Mouse (Mus musculus) intestine, embryonic 15.5 days (tissue): Measurements from ENCODE around the gene Olfr582. TPM values are rescaled to one million over a fixed set of nuclear protein-coding genes. Genes with fewer than 3 reads are reported as not detected.

Experiments used
- ATAC-seq: fragments of 200-750 bp; cut with Nextera tagmentation; 2 replicates; pipeline ENCODE4 v1.8.0; 2017; ENCODE audit warnings: moderate TSS enrichment, moderate library complexity
- H3K27ac ChIP-seq: fragments of 300-500 bp; sonication (generic); 2 replicates; pipeline ENCODE4 v1.5.1; 2015; ENCODE audit warnings: mild to moderate bottlenecking, inconsistent platforms
- H3K27me3 ChIP-seq: fragments of 300-500 bp; sonication (generic); replicated peaks from 2 replicates; pipeline ENCODE4 v1.6.1; 2015; ENCODE audit warnings: inconsistent platforms
- H3K36me3 ChIP-seq: fragments of 300-500 bp; sonication (generic); 2 replicates; pipeline ENCODE4 v1.6.1; 2015; ENCODE audit warnings: inconsistent platforms
- H3K4me1 ChIP-seq: fragments of 300-500 bp; sonication (generic); replicated peaks from 2 replicates; pipeline ENCODE4 v1.6.1; 2015; ENCODE audit warnings: inconsistent platforms
- H3K4me2 ChIP-seq: fragments of 300-500 bp; sonication (generic); replicated peaks from 2 replicates; pipeline ENCODE4 v1.6.1; 2015; ENCODE audit warnings: mild to moderate bottlenecking, inconsistent platforms
- H3K4me3 ChIP-seq: fragments of 300-500 bp; sonication (generic); replicated peaks from 2 replicates; pipeline ENCODE4 v1.5.1; 2015; ENCODE audit warnings: inconsistent platforms
- H3K9ac ChIP-seq: fragments of 300-500 bp; sonication (generic); 2 replicates; pipeline ENCODE4 v1.6.1; 2015; ENCODE audit warnings: inconsistent platforms
- H3K9me3 ChIP-seq: fragments of 300-500 bp; sonication (generic); 2 replicates; pipeline ENCODE4 v1.6.1; 2016; ENCODE audit warnings: inconsistent platforms
- WGBS: fragments of 180-500 bp; shearing (Covaris S2); methylation state at CpG from one replicate; pipeline ENCODE4 v1.1.7; 2015; 5-methylcytosine and 5-hydroxymethylcytosine counted together
- polyA plus RNA-seq: library from polyadenylated mRNA; unstranded; fragments of >200 nt; fragmentation: Nextera tagmentation; extraction: Ambion mirVana; gene quantifications from 2 replicates; pipeline ENCODE4 v1.2.1, GENCODE M21; 2015

The Olfr582 gene
- polyA plus RNA-seq = not detected in 2 replicates

- Histone ChIP-seq H3K4me2 (no peak within 1 kb of the TSS), H3K4me3 (no peak within 1 kb of the TSS), H3K9me3 (no peaks in the 10 kb centered on the region), H3K9ac (no peak within 1 kb of the TSS), H3K4me1 (no peaks in the 10 kb centered on the region), H3K36me3 (no peaks in the 10 kb centered on the region), H3K27me3 (no peaks in the 10 kb centered on the region), H3K27ac (no peak within 1 kb of the TSS)
- ATAC-seq = no peak
Measured at GRCm38 (mm10) chr7:103037724-103038123, at the start of gene Olfr582. TSS of gene Olfr582 (plus strand) at chr7:103038024.

DNA sequence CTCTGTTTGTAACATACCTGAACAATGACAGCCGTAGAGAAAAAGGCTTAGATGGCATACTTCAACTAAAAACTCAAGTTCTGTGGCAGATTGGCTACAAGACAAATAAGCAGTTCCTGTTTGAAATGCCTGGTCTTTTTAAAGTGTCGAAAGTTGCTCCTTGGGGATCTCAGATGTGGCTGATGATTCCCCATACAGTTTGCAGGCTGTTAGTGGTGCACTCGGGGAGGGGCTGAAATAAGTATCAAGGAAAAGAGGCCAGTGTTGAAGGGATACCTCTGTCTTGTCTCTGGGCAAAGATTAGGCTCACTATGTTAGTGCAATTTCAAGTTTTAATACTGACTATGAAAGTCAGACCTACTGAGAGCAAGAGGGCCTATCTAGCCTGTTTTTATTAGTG, 48.6 kb upstream of the Olfr582 start, which contains the start of gene Olfr578:
Gene Olfr578, minus strand, starts transcription at position 101 of the 400 bp plus-strand sequence.
- H3K4me3 ChIP-seq = no peak within 1 kb of the TSS
- H3K4me1 ChIP-seq = no peaks in the 10 kb centered on the region
- no peaks in the 10 kb centered on the region for H3K27me3 ChIP-seq
- no peak for ATAC-seq
- H3K27ac ChIP-seq = no peak within 1 kb of the TSS
- no peak within 1 kb of the TSS for H3K4me2 ChIP-seq
- H3K9ac ChIP-seq = no peak within 1 kb of the TSS
- 60% methylated on average over 3 of the region's 3 CpGs for WGBS
- H3K36me3 ChIP-seq = no peaks in the 10 kb centered on the region
- no peaks in the 10 kb centered on the region for H3K9me3 ChIP-seq

GRCm38 (mm10) chr7:103051000-103051399, 13.2 kb downstream of the Olfr582 start, which contains the start of gene Olfr583:
TSS of gene Olfr583 (plus strand) at chr7:103051300.
- ATAC-seq = no peak
- Histone ChIP-seq H3K9ac (no peak within 1 kb of the TSS), H3K4me3 (no peak within 1 kb of the TSS), H3K4me1 (no peaks in the 10 kb centered on the region), H3K9me3 (no peaks in the 10 kb centered on the region), H3K27ac (no peak within 1 kb of the TSS), H3K4me2 (no peak within 1 kb of the TSS), H3K36me3 (no peaks in the 10 kb centered on the region), H3K27me3 (no peaks in the 10 kb centered on the region)
- 88% methylated on average over 1 of the region's 1 CpGs for WGBS

- H3K9me3 ChIP-seq = no peaks in the 10 kb centered on the region
- no peak within 1 kb of the TSS for H3K4me2 ChIP-seq
- 91% methylated on average over 1 of the region's 1 CpGs for WGBS
- H3K27ac ChIP-seq = no peak within 1 kb of the TSS
- no peaks in the 10 kb centered on the region for H3K4me1 ChIP-seq
- H3K36me3 ChIP-seq = no peaks in the 10 kb centered on the region
- no peak within 1 kb of the TSS for H3K4me3 ChIP-seq
- H3K27me3 ChIP-seq = no peaks in the 10 kb centered on the region
- H3K9ac ChIP-seq = no peak within 1 kb of the TSS
- ATAC-seq = no peak
Measured at GRCm38 (mm10) chr7:103081585-103081984, 43.8 kb downstream of the Olfr582 start, which contains the start of gene Olfr584. TSS of gene Olfr584 (plus strand) at chr7:103081885.

Other genes with a start within 250 kb of the Olfr582 start
- not detected in 2 replicates for gene Olfr564, start 234.5 kb upstream of the Olfr582 start, polyA plus RNA-seq
- gene Olfr566, start 179.3 kb upstream of the Olfr582 start, polyA plus RNA-seq = not detected in 2 replicates
- not detected in 2 replicates for gene Olfr568, start 160.9 kb upstream of the Olfr582 start, polyA plus RNA-seq
- not detected in 2 replicates for gene Olfr569, start 147.1 kb upstream of the Olfr582 start, polyA plus RNA-seq
- not detected in 2 replicates for gene Olfr570, start 143.4 kb upstream of the Olfr582 start, polyA plus RNA-seq
- gene Olfr571, start 120.5 kb upstream of the Olfr582 start, polyA plus RNA-seq = not detected in 2 replicates
- not detected in 2 replicates for gene Olfr572, start 113.6 kb upstream of the Olfr582 start, polyA plus RNA-seq
- gene Olfr573-ps1, start 95.4 kb upstream of the Olfr582 start, polyA plus RNA-seq = not detected in 2 replicates
- not detected in 2 replicates for gene Olfr574, start 89.6 kb upstream of the Olfr582 start, polyA plus RNA-seq
- not detected in 2 replicates for gene Olfr575, start 79.2 kb upstream of the Olfr582 start, polyA plus RNA-seq
- gene Olfr576, start 75.4 kb upstream of the Olfr582 start, polyA plus RNA-seq = not detected in 2 replicates
- not detected in 2 replicates for gene Olfr577, start 62.1 kb upstream of the Olfr582 start, polyA plus RNA-seq
- not detected in 2 replicates for gene Olfr578, start 48.7 kb upstream of the Olfr582 start, polyA plus RNA-seq
- not detected in 2 replicates for gene Olfr583, start 13.3 kb downstream of the Olfr582 start, polyA plus RNA-seq
- not detected in 2 replicates for gene Olfr584, start 43.9 kb downstream of the Olfr582 start, polyA plus RNA-seq
- not detected in 2 replicates for gene Olfr585, start 59.7 kb downstream of the Olfr582 start, polyA plus RNA-seq
- gene Olfr586, start 87.6 kb downstream of the Olfr582 start, polyA plus RNA-seq = not detected in 2 replicates
- gene Olfr588-ps1, start 102.9 kb downstream of the Olfr582 start, polyA plus RNA-seq = not detected in 2 replicates
- gene Olfr589, start 118.3 kb downstream of the Olfr582 start, polyA plus RNA-seq = not detected in 2 replicates
- not detected in 2 replicates for gene Olfr591, start 140.3 kb downstream of the Olfr582 start, polyA plus RNA-seq
- not detected in 2 replicates for gene Olfr592, start 146.8 kb downstream of the Olfr582 start, polyA plus RNA-seq
- not detected in 2 replicates for gene Olfr593, start 173.8 kb downstream of the Olfr582 start, polyA plus RNA-seq
- gene Olfr594, start 179.0 kb downstream of the Olfr582 start, polyA plus RNA-seq = not detected in 2 replicates
- gene Usp17ld, start 214.5 kb downstream of the Olfr582 start, polyA plus RNA-seq = not detected in 2 replicates